Mouse (Mus musculus) 416B (cell line): ENCODE measurements around the gene Col16a1.

ENCODE experiments used
- DNase-seq: peaks from one replicate; pipeline ENCODE4 v3.0.0; 2011; ENCODE audit warnings: low read depth

The Col16a1 gene

DNA sequence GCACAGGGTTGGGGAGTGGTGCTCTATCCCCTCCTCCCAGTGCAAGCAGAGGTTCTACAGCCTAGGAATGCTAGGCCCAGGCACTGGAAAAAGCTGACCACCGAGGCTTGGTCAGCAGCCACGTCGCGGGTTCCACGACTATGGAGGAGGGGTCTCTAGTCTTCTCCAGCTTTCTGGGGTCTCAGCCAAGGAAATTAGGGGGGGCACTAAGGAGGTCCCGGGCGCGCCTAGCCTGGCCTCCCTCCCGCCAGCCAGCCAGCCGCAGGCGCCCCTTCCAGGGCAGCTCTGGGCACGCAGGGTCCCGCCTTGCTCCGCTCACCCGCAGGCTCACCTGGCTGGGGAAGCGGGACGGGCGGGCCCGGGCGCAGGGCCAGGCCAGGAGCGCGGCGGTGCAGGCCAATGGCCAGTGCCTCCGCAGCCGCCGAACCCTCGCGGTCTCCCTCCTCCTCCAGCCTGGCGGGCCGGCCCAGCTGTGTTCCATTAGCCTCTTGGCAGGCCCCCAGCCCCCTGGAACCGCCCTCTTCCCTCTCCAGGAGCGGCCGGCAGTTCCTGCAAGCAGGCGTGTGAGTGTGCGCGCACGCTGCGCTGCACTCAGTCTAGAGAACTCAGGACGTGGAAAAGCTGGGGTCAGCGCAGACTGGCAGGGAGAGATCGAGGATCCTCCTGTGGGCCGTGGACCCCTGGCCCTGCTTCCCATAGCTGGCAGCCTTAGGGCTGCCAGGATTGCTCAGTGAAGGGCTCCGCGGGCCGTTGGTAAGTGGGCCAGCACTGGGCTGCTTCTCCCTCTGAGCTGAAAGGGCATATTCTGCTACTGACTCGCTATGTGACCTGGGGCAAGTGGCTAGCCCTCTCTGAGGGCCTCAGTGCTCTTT lies at the start of gene Col16a1:
Gene Col16a1 (plus strand): TSS at position 510 of the 872 bp plus-strand sequence.
- no peak for DNase-seq

- DNase-seq, result no peak
Measured at GRCm38 (mm10) chr4:129998124-129998523, 49.5 kb upstream of the Col16a1 start.

DNA sequence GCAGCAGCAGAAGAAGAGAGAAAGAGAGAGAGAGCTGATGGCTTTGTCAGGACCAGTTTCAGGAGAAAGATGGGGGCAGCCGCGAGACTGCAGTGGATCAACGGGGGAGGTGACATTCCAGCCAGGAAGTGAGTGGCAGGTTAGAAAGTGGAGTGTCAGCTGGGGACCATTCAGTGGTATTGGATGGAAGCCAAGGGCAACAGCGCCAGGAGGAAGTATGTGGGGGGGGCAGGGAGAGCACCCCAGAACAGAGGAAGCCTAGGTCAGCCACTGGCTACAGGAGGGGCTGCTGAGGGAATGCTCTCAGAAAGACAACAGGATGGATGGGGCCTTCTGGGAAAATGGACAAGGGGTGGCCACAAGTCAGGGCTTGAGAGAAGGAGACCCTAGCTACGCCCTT lies 45.9 kb upstream of the Col16a1 start:
- DNase-seq, result peak; percentile 19

DNA sequence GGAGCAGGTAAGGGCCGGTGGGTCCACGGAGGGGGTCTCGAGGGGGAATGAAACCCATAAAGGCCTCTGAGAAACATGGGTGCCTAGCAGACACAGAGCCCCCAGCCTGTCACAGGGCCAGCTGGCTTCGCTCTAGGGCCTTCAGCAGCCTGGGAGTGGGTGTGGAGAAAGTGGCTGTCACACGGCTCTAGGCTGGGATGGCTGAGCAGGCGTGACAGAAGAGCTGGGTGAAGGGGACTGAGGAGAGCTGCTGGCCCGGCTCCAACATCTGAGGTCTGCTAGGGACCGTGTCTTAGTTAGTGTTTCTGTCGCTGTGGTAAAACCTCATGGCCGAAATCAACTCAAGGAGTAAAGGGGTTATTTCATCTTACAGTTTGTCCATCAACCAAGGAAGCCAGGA lies 45.5 kb upstream of the Col16a1 start:
- no peak for DNase-seq

- no peak for DNase-seq
Measured at GRCm38 (mm10) chr4:130005593-130005992, 42.0 kb upstream of the Col16a1 start.

DNA sequence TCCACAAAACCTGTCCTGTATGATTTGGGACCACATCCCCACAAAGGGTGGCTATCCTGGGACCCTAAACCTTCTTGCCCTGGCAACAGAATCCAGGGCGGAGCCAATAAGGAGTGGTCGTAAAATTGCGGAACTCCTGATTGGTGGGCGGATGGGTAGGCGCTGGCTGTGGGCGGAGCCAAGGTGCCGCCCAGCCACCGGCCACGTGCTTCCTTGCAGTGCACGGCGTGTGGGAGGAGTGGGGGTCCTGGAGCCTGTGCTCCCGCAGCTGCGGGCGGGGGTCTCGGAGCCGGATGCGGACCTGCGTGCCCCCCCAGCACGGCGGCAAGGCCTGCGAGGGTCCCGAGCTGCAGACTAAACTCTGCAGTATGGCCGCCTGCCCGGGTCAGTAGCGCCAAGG lies 41.1 kb upstream of the Col16a1 start:
- DNase-seq, result no peak

DNA sequence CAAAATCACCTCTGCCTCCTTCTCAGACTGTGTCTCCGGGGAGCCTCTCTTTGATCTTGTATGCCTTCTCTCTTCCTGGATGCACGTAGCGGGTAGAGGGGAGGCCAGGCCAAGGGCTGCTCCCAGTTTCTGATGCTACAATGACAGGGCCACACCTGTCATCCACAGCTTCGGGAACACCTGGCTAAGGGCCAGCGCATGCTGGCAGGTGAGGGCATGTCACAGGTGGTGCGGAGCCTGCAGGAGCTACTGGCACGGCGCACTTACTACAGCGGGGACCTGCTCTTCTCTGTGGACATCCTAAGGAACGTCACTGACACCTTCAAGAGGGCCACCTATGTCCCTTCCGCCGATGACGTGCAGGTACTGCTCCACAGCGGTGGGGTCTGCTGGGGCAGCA lies 38.6 kb upstream of the Col16a1 start:
- no peak for DNase-seq

- DNase-seq, result no peak
Measured at GRCm38 (mm10) chr4:130010723-130011122, 36.9 kb upstream of the Col16a1 start.

DNA sequence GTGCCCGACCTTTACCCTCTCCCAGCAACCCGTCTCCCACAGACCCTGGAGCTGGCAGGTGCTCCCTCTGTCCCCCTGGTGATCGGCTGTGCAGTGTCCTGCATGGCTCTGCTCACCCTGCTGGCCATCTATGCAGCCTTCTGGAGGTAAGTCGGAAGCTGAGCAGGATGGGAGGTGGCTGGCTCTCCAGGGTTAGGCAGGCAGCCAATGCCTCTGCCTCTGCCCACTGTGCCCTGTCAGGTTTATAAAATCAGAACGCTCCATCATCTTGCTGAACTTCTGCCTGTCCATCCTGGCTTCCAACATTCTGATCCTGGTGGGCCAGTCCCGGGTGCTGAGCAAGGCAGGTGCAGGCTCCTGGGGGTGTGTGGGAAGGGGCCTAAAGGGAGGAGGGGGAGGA lies 35.4 kb upstream of the Col16a1 start:
- DNase-seq, result no peak

DNA sequence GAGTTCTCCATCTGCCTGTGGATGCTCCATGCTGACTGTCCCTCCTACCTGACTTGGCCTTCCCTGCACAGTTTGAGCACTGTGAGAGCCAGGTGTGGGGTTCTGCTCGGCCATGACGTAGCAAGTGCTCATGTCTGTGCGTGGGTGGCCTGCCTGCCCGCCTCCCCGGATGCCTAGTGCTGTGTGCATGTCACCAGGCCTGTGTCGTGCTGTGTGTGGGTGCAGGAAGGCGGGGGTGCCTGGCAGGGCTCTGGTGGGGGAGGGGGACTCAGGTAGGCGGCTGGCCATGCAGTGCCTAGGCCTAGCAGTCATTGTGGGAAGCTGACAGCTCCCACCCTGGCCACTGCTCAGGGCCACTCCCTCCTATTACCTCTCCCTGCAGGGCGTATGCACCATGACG lies 34.5 kb upstream of the Col16a1 start:
- DNase-seq, result no peak

DNA sequence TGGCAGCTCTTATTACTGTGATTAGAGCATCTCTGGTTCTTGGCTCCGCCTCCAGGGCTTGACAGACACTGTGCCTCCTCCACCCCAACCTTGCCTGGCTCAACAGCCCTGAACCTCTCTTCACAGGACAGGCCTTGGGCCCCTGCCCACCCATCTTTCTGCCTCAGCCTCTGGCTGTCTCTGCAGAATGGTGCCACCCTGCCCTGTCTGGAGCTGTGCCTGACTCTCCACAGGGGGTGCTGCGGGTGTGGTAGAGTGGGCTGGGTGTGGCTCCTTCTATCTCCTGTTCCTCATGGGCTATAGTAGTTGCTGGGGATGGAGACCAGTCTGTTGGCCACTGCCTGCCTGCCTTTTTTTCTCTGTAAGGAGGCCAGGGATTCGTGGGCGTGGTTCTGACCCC lies 31.6 kb upstream of the Col16a1 start:
- no peak for DNase-seq

DNA sequence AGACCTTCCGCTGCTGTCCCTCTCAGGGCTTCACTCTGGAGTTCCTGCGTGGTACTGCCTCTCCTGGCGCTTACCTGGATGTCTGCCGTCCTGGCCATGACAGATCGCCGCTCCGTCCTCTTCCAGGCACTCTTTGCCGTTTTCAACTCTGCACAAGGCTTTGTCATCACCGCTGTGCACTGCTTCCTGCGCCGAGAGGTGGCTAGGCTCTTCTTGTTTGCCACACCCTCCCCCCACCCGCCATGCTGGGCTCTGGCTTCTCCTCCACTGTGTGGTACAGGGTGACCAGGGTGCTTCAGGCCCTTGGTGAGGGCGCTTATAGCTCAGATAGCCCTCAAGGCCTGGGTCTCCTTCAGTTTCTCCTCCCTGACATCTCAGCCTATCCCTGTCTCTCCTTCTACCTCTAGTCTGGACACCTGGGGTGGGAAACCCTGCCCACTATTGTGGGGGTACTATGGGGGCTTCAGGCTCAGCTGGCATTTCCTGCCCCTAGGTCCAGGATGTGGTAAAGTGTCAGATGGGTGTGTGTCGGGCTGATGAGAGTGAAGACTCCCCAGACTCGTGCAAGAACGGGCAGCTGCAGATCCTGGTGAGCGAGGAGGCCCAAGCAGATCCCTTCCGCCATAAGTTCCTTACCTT lies 30.5 kb upstream of the Col16a1 start:
- no peak for DNase-seq

DNA sequence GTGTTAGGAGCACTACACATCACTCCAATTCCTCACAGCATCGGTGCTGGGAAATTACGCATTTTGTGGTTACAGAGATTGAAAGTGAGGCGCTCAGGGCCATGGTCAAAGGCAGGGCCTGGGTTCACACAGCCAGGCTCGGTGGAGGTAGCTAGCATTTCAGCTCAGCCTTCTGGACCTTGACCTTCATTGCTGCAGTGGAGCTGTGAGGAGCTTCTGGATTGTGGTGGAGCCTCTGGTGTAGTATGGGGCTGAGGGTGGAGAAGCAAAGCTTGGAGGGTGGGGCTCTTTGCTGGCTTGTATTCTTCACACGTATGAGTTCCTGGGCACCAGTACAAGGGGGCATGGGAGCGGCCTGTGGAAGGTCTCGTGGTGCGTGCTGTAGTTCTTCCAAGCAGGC lies 24.7 kb upstream of the Col16a1 start:
- DNase-seq, result no peak

GRCm38 (mm10) chr4:130023511-130024231 lies 24.0 kb upstream of the Col16a1 start:
- DNase-seq, result no peak

GRCm38 (mm10) chr4:130025544-130025943 lies 22.1 kb upstream of the Col16a1 start:
- peak; percentile 28 for DNase-seq

- no peak for DNase-seq
Measured at GRCm38 (mm10) chr4:130031146-130031545, 16.5 kb upstream of the Col16a1 start.

GRCm38 (mm10) chr4:130033496-130033895 lies 14.1 kb upstream of the Col16a1 start:
- DNase-seq, result no peak

GRCm38 (mm10) chr4:130036112-130036511 lies 11.5 kb upstream of the Col16a1 start:
- DNase-seq, result no peak

DNA sequence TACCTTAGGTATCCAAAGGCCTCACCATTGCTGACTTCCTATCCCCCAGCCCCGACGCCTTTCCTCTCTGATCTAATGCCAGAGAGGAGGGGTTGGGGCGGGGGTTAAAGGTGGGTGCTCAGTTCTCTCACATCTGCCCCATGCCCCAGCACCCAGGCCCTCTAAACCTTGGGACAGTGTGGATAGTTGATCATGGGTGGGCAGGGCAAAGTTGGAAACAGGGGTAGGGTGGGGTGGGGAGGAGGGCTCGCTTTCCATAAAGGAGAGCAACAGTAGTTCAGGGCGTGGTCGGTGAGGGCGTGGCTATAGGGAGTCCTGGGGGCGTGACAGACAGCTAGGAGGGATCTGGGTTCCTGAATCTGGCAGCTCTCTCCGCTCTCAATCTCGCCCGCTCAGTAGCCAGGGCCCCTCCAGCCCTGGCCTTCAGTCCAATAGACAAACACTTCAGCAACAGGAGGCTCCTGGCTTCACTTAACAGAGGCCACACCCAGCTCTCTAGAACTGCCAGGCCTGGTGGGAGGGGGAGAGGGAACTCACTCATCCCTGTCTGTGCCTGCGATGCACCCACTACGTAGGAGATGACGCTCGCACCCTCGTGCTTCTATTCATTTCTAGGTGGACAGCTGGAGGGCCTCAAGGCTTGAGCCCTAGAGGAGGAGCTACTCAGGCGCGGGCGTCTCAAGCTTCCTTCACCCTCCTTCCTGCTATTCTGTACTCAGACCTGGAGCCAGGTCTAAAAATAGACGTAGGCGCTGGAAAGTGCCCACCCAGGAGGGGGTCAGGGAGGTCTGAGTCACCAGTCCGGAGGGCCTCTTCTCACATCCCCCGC lies 10.9 kb upstream of the Col16a1 start:
- no peak for DNase-seq

GRCm38 (mm10) chr4:130039351-130039750 lies 8.3 kb upstream of the Col16a1 start:
- no peak for DNase-seq

DNA sequence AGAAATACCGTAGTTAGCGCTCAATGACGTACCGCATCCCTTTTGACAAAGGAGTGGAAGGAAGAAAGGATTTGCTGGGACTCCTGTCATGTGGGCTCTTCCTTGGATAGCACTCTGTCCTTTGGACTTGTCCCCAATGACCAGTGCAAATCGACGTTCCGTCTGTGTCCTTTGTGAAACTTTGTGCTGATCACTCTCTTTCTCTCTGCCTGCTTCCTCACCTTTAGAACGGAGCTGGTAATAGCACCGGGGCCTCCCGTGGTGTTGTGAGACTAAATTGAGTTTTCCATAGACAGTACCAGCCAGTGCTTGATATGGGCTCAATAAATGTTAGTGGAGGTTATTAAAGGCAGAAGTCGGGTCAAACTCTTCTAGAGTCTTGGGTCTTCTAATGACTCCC lies 6.6 kb upstream of the Col16a1 start:
- DNase-seq, result no peak

DNA sequence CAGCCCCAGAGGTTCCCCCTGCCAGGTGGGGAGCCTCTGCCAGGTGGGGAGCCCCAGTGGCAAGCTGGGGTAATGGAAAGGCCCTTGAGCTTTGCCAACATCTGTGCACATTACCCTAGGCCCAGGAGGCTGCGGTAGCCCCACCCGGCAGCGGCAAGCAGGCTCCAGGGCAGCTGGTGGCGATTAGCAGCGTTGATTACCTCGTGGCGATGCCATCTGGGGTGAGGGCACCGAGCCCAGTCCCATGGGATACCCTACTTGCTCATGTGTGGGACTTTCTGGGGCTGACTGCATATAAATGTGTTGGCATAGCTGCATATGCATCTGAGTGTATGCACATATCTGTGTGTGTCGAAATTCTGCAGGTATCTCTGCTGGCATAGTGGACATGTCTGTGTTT lies 3.4 kb upstream of the Col16a1 start:
- no peak for DNase-seq
